Mouse (Mus musculus) small intestine, adult 2 months (tissue): Measurements from ENCODE around the gene Eci1.

Source experiments
- CTCF ChIP-seq: fragments of 200-500 bp; IDR thresholded peaks from 2 replicates; pipeline ENCODE4 v1.5.1; 2012; ENCODE audit warnings: low read depth, mild to moderate bottlenecking, control low read depth, inconsistent platforms, low read length, moderate library complexity, mixed read lengths; ENCODE audit not compliant: insufficient replicate concordance, insufficient read length; ENCODE audit errors: extremely low read depth
- POLR2A ChIP-seq: fragments of 200-500 bp; IDR thresholded peaks from 2 replicates; pipeline ENCODE4 v1.6.1; 2012; ENCODE audit warnings: low read depth, mild to moderate bottlenecking, control low read depth, inconsistent platforms, low read length, moderate library complexity

GRCm38 (mm10) chr17:24442107-24442506 is 15.7 kb downstream of the Eci1 start:
- TF ChIP-seq POLR2A (no peak), CTCF (no peak)
